Mouse (Mus musculus) spleen, adult 2 months (tissue): Measurements from ENCODE around the gene Gm49383. TPM values are rescaled to one million over a fixed set of nuclear protein-coding genes. Genes with fewer than 3 reads are reported as not detected.

Experiments used
- DNase-seq, 2 experiments: peaks; one replicate each; pipeline versions ENCODE4 v3.0.0 to v3.0.0-alpha.2; 2012 to 2021; ENCODE audit warnings: low spot score in 2 of 2, low read depth in 1 of 2
- H3K27ac ChIP-seq: fragments of 200-500 bp; 2 replicates; pipeline ENCODE4 v1.5.1; 2012; ENCODE audit warnings: low read length, inconsistent platforms; ENCODE audit not compliant: insufficient read depth
- H3K27me3 ChIP-seq: fragments of 200-500 bp; 2 replicates; pipeline ENCODE4 v1.6.1; 2012; ENCODE audit warnings: mild to moderate bottlenecking, moderate library complexity, low read length, inconsistent platforms; ENCODE audit not compliant: control insufficient read depth, insufficient read depth
- H3K36me3 ChIP-seq: fragments of 200-500 bp; 2 replicates; pipeline ENCODE4 v1.6.1; 2012; ENCODE audit warnings: mild to moderate bottlenecking, low read length, inconsistent platforms; ENCODE audit not compliant: control insufficient read depth, insufficient read depth
- H3K4me1 ChIP-seq: fragments of 200-500 bp; 2 replicates; pipeline ENCODE4 v1.6.1; 2011; ENCODE audit warnings: inconsistent platforms; ENCODE audit not compliant: control insufficient read depth, insufficient read depth, insufficient read length
- H3K4me3 ChIP-seq: fragments of 200-500 bp; 2 replicates; pipeline ENCODE4 v1.5.1; 2011; ENCODE audit warnings: mild to moderate bottlenecking, inconsistent platforms; ENCODE audit not compliant: insufficient read depth, insufficient read length; ENCODE audit errors: extremely low read depth
- CTCF ChIP-seq: fragments of 200-500 bp; IDR thresholded peaks from 2 replicates; pipeline ENCODE4 v1.5.1; 2011; ENCODE audit warnings: mild to moderate bottlenecking, inconsistent platforms; ENCODE audit not compliant: insufficient read depth, insufficient read length, insufficient replicate concordance; ENCODE audit errors: extremely low read depth
- POLR2A ChIP-seq: fragments of 200-500 bp; IDR thresholded peaks from 2 replicates; pipeline ENCODE4 v1.6.1; 2011; ENCODE audit warnings: low read depth, low read length, inconsistent platforms
- WGBS: fragments of 180-500 bp; shearing (Covaris S2); methylation state at CpG from one replicate; pipeline ENCODE4 v1.1.7; 2018; 5-methylcytosine and 5-hydroxymethylcytosine counted together
- polyA plus RNA-seq: library from polyadenylated mRNA; depleted of rRNA; stranded (reverse); fragments of >200 nt; gene quantifications from 2 replicates; pipeline ENCODE4 v1.2.3, GENCODE M21; 2012

Gene Gm49383
- polyA plus RNA-seq, 1 experiment, result 1.8 TPM

DNA sequence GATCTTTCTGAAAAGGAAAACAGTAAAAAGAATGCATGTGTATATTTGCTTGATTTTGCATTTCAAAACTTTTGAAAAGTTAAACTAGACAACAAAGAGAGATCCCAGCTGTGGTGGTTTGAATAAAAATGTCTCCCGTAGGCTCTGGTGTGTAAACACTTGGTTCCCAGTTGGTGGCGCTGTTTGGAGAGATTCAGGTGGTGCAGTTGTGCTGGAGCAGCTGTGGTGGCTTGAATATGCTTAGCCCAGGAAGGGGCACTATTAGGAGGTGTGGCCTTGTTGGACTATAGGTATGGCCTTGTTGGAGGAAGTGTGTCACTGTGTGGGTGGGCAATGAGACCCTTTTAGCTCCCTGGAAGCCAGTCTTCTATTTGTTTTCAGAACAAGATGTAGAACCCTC lies 32.3 kb upstream of the Gm49383 start:
- peak; percentile 25 to 46 for DNase-seq
- Histone ChIP-seq H3K27me3 (no peaks in the 10 kb centered on the region), H3K4me3 (no peak overlapping the region), H3K36me3 (no peaks in the 10 kb centered on the region), H3K4me1 (no peaks in the 10 kb centered on the region; the same call in 1 of the 2 replicates), H3K27ac (no peak overlapping the region)
- 71% methylated on average over 2 of the region's 2 CpGs for WGBS
- TF ChIP-seq POLR2A (no peak), CTCF (peak; percentile 40; the same call in 1 of the 2 replicates)

DNA sequence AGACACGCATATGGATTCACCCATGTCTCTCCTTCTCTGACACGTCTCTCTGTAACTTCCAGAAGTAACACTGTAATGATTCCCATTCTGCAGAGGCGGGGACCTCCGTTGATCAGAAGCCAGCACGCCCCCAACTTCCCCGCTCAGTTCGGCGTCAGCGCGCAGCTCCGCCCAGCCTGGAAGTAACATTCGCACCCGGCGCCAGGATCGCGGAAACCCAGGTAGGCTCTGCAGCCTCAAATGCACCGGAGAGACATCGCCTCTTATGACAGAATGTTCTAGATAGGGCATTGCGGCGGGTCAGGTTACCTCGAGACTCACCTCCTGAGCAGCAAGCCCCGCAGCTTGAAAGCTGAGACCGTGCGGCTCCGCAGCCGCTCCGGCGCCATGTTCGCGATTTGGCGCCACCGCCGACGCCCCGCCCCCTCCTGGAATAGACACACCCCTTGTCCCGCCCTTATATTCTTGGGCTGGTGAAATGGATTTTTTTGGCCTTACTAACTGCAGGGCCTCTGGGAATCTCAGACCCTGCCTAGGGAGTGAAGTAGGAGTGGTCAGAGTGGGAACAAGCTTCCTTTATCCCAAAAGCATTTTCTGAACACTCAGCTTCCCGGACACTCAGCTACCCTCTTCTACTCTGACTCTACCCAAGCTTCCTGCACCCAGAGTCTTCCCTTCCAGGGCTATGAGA lies 31.0 kb upstream of the Gm49383 start, which contains the start of gene Pole2:
TSS of gene Pole2 (minus strand) at position 420 of the 691 bp plus-strand sequence.
- WGBS, result under 1% methylated on average over 37 of the region's 37 CpGs
- H3K27ac ChIP-seq, result peak within 1 kb of the TSS; percentile 59; the same call in 1 of the 2 replicates
- DNase-seq, result peak; percentile 55 to 77

DNA sequence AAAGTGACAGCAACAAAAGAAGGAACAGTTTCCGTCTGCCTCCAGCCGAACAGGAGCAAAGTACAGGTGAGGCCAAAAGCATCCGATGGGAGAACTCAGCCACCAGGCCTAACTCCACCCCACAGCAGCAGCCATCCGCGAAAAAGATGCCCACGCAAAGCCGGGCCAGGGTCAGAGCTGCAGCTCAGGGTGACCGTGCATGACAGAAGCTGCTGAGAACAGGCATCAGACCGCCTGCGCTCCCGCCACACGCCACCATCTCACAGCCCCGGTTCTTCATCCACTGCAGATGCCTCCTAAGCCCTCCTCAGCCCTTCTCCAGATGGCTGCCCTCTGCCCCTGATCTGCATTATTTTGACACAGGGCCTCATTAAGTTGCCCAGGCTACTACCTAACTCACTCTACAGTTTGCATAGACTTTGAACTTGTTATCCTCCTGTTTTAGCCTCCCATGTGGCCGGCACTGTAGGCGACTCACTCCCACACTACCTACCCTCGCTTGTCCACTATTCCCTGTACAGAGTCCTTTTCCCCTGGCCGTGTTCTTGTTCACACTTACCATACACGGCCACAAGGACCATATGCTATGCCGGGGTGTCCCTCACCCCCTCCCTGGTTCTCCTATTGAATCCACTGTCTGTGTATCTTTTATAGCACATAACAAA lies 23.8 kb upstream of the Gm49383 start:
- DNase-seq, result no peak
- 93% methylated on average over 19 of the region's 19 CpGs for WGBS
- no peak overlapping the region for H3K4me3 ChIP-seq
- H3K27me3 ChIP-seq, result no peaks in the 10 kb centered on the region
- H3K27ac ChIP-seq, result no peak overlapping the region
- H3K4me1 ChIP-seq, result no peaks in the 10 kb centered on the region
- TF ChIP-seq CTCF (no peak), POLR2A (no peak)
- peaks cover 5% of the 10 kb centered on the region for H3K36me3 ChIP-seq

More for the DNA sequence above, 31.0 kb upstream of the Gm49383 start, which contains the start of gene Pole2:
- H3K4me3 ChIP-seq, result peak within 1 kb of the TSS; percentile 95
- no peaks in the 10 kb centered on the region for H3K36me3 ChIP-seq
- no peaks in the 10 kb centered on the region; the same call in 1 of the 2 replicates for H3K4me1 ChIP-seq
- TF ChIP-seq POLR2A (no peak; the same call in 1 of the 2 replicates), CTCF (no peak)
- no peaks in the 10 kb centered on the region for H3K27me3 ChIP-seq

DNA sequence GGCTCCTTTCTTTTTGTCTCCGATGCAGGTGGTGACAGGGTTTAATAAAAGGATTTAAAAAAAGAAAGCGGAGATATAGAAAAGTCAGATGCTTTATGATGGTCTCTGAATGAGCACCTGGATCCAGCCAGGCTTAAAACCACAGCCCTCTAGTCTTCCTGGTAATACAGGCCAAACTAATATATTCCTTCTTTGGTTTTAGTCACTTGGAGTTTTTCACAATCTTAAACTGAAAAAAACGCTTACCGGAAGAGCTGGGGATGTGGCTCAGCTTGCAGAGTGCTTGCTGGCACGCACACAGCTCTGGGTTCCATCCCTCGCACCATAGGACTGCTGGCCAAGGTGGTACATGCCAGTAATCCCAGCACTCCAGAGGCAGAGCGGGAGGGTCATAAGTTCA lies 19.7 kb upstream of the Gm49383 start:
- TF ChIP-seq POLR2A (no peak), CTCF (no peak)
- H3K27me3 ChIP-seq, result no peaks in the 10 kb centered on the region
- H3K4me3 ChIP-seq, result no peak overlapping the region
- no peaks in the 10 kb centered on the region for H3K4me1 ChIP-seq
- H3K27ac ChIP-seq, result no peak overlapping the region
- 84% methylated on average over 7 of the region's 7 CpGs for WGBS
- peaks cover 5% of the 10 kb centered on the region for H3K36me3 ChIP-seq
- DNase-seq, result no peak

DNA sequence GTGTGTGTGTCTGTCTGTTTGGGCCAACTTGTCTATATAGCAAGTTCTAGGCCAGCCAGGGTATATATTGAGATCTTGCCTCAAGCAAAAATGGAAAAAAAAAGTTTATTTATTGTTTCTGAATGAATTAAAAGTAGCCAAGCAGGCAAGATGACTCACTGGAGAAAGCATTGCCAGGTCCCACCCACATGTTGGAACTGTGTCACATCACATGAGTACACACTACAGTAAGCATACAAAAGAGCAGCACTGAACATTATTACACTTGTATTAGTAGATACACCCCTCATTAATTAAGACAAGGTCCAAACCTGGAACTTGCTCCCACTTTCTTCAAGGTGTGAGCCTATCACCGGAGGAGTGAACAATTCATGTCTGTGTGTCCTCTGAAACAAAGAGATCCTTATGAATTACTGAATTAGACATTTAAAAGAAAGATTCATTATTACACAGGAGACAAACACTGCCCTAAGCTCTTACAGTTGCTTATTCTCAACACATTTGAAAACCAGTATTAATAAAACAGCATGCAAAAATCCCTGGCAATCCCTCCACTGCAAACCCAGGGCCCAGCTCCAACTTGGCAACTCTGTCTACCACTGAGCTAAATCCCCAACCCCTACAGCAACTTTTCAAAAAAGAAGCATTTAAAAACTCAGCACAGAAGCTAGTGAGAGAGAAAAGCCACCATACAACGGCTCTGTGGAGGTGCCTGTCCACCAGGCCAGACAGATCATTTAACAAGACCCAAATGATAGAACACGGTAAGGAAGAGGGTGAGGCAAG lies 18.3 kb upstream of the Gm49383 start:
- TF ChIP-seq CTCF, result no peak
- DNase-seq, result no peak
- Histone ChIP-seq H3K27ac (no peak overlapping the region), H3K27me3 (no peaks in the 10 kb centered on the region), H3K4me3 (no peak overlapping the region), H3K4me1 (no peaks in the 10 kb centered on the region), H3K36me3 (no peaks in the 10 kb centered on the region)
- 91% methylated on average over 3 of the region's 3 CpGs for WGBS

DNA sequence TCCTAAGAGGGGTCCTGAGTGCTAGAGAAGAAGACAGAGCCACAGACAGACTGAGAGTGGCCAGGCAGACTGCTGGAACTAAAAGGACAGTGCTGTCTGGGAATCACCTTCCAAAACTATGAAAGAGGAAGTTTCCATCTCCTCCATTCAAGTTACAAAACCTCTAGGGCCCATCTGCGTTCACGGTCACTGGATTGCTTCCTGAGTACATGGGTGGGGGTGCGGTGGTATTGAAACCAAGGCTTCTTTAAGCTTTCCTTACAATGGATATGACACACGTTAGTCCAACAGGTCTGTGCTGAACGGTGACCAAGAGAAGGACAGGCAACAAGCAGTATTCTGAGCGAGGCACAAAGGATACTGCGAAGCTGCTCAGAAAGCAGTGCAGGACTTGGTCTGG lies 17.5 kb upstream of the Gm49383 start:
- DNase-seq, result no peak
- WGBS, result 63% methylated on average over 7 of the region's 7 CpGs
- TF ChIP-seq CTCF, result no peak
- no peak for TF ChIP-seq POLR2A
- H3K36me3 ChIP-seq, result no peaks in the 10 kb centered on the region; the same call in 1 of the 2 replicates
- H3K4me3 ChIP-seq, result no peak overlapping the region
- H3K4me1 ChIP-seq, result no peaks in the 10 kb centered on the region
- no peaks in the 10 kb centered on the region for H3K27me3 ChIP-seq
- no peak overlapping the region for H3K27ac ChIP-seq
